Mouse (Mus musculus) liver, embryonic 13.5 days (tissue): ENCODE measurements around the gene Pygb. TPM values are rescaled to one million over a fixed set of nuclear protein-coding genes. Genes with fewer than 3 reads are reported as not detected.

ENCODE experiments used
- ATAC-seq: fragments of 200-750 bp; cut with Nextera tagmentation; 2 replicates; pipeline ENCODE4 v1.8.0; 2017; ENCODE audit warnings: low read depth, mild to moderate bottlenecking, moderate number of reproducible peaks, moderate library complexity
- DNase-seq: peaks from one replicate; pipeline ENCODE4 v3.0.0; 2022
- H3K27ac ChIP-seq: fragments of 300-500 bp; sonication (generic); 2 replicates; pipeline ENCODE4 v1.5.1; 2015; ENCODE audit warnings: moderate library complexity, mild to moderate bottlenecking, inconsistent platforms
- H3K27me3 ChIP-seq: fragments of 300-500 bp; sonication (generic); 2 replicates; pipeline ENCODE4 v1.6.1; 2015; ENCODE audit warnings: mild to moderate bottlenecking, inconsistent platforms
- H3K36me3 ChIP-seq: fragments of 300-500 bp; sonication (generic); 2 replicates; pipeline ENCODE4 v1.6.1; 2015; ENCODE audit warnings: mild to moderate bottlenecking, inconsistent platforms
- H3K4me1 ChIP-seq: fragments of 300-500 bp; sonication (generic); replicated peaks from 2 replicates; pipeline ENCODE4 v1.6.1; 2015; ENCODE audit warnings: inconsistent platforms
- H3K4me2 ChIP-seq: fragments of 300-500 bp; sonication (generic); 2 replicates; pipeline ENCODE4 v1.6.1; 2015; ENCODE audit warnings: inconsistent platforms, mild to moderate bottlenecking, moderate library complexity
- H3K4me3 ChIP-seq: fragments of 300-500 bp; sonication (generic); replicated peaks from 2 replicates; pipeline ENCODE4 v1.5.1; 2015; ENCODE audit warnings: mild to moderate bottlenecking, inconsistent platforms
- H3K9ac ChIP-seq: fragments of 300-500 bp; sonication (generic); 2 replicates; pipeline ENCODE4 v1.6.1; 2015; ENCODE audit warnings: mild to moderate bottlenecking, inconsistent platforms
- H3K9me3 ChIP-seq: fragments of 300-500 bp; sonication (generic); replicated peaks from 2 replicates; pipeline ENCODE4 v1.6.1; 2016; ENCODE audit warnings: inconsistent platforms
- WGBS: fragments of 180-500 bp; shearing (Covaris S2); methylation state at CpG from one replicate; pipeline ENCODE4 v1.1.7; 2015; ENCODE audit not compliant: insufficient replicate concordance; 5-methylcytosine and 5-hydroxymethylcytosine counted together
- polyA plus RNA-seq: library from polyadenylated mRNA; unstranded; fragments of >200 nt; fragmentation: Nextera tagmentation; extraction: Ambion mirVana; gene quantifications from 2 replicates; pipeline ENCODE4 v1.2.1, GENCODE M21; 2015

Pygb gene
- polyA plus RNA-seq, 1 experiment from 2014 or later: 22.9 TPM

DNA sequence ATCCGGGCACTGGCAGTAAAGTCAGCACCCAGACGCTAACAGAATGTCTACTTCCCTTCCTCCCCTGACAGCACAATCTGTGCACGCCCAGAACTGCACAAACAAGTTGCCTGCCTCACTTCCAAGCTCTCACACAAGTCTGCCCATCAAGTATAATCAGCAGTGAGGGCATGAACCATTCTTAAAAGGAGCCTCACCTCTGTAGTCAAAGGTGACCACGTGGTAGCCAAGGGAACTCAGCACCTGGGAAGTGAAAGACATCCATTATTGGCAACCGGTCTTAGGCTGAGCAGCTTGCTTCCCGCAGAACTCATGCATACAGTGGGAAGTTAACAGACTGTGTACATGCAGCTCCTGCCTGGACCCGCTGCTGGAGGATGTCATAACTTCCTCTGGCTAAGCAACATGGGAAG is 55.5 kb downstream of the Pygb start:
- Histone ChIP-seq H3K27me3 (no peaks in the 10 kb centered on the region), H3K4me3 (no peak overlapping the region), H3K9ac (no peak overlapping the region), H3K27ac (no peak overlapping the region), H3K9me3 (no peaks in the 10 kb centered on the region), H3K36me3 (peaks cover 4% of the 10 kb centered on the region; the same call in 1 of the 2 replicates), H3K4me1 (no peaks in the 10 kb centered on the region; the same call in none of the 2 replicates), H3K4me2 (no peak overlapping the region)
- no peak for DNase-seq
- 65% methylated on average over 7 of the region's 7 CpGs for WGBS
- ATAC-seq: no peak

DNA sequence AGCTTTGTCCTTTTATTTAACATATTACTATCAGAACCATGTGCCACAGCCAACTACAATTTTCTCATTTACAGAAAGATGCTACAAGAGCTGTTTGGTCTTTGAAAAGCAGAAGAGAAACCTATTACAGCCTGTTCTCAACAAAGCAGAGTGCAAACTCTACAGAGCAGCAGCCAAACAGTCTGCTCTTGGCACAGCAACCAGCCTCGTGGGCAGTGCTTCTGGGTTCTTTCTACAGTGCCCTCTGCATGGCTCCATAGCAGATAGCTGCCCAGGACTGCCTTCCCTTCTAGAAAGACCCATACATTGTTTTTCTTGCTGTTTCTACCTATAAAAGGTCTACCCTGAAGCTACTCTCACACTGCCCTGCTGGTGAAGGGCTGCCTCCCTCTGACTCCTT is 58.3 kb downstream of the Pygb start:
- Histone ChIP-seq H3K4me3 (no peak overlapping the region), H3K36me3 (no peaks in the 10 kb centered on the region), H3K27me3 (no peaks in the 10 kb centered on the region), H3K27ac (no peak overlapping the region), H3K9ac (no peak overlapping the region), H3K4me2 (no peak overlapping the region), H3K4me1 (no peaks in the 10 kb centered on the region), H3K9me3 (no peaks in the 10 kb centered on the region)
- DNase-seq (no peak), ATAC-seq (no peak)
- WGBS: 58% methylated on average over 1 of the region's 1 CpGs

DNA sequence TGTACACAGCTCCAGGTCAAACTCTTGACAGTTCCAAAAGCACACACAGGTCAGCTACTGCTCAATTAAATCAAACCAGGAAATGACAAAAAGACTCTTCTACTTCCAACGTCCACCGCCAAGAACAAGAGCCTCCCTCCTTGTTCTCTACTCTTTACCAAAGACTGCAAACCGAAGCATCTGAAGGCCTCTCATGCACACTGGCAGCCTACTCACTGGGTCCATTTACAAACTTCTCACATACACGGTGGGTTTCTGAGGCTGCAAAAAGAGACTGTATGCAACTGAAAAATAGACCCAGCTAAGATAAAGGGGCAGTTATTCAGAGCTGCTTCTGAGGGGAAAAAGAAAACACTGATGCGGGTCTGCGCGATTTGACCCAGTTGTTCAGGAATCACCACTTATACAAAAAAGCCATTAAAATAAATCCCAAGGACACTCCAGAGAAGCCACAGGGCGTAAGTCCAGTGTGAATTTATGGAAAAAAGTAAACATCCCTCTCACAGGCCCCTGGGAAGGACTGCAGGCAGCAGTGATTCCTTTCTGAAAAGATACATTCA is 61.0 kb downstream of the Pygb start:
- H3K27ac ChIP-seq: no peak overlapping the region
- H3K4me2 ChIP-seq: no peak overlapping the region
- no peak overlapping the region for H3K9ac ChIP-seq
- H3K36me3 ChIP-seq: no peaks in the 10 kb centered on the region
- ATAC-seq: no peak
- H3K9me3 ChIP-seq: no peaks in the 10 kb centered on the region
- DNase-seq: no peak
- no peak overlapping the region for H3K4me3 ChIP-seq
- 86% methylated on average over 8 of the region's 8 CpGs for WGBS
- no peaks in the 10 kb centered on the region for H3K4me1 ChIP-seq
- no peaks in the 10 kb centered on the region for H3K27me3 ChIP-seq

DNA sequence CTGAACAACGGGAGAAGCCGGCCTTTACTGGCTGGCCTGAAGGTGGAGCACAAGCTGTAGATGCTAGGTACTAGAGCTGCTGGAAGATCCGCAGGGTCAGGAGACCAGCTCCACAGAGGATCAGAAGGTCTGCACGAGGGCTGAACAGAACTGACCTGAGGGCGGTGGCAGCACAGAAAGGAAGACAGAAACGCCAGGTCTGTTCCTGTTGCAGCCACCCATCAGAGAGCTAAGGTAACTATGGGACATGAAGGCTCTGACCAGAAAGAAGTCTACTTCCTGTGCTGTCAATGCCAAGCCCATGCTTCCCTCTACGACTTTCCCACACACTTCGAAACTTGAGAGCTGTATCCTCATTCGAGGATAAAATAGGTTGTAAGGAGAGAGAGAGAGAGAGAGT is 64.7 kb downstream of the Pygb start:
- Histone ChIP-seq H3K27me3 (no peaks in the 10 kb centered on the region), H3K4me1 (peaks cover 6% of the 10 kb centered on the region), H3K4me2 (no peak overlapping the region), H3K9ac (no peak overlapping the region), H3K4me3 (no peak overlapping the region), H3K36me3 (no peaks in the 10 kb centered on the region), H3K27ac (no peak overlapping the region), H3K9me3 (no peaks in the 10 kb centered on the region)
- ATAC-seq (no peak), DNase-seq (no peak)
- 47% methylated on average over 9 of the region's 9 CpGs for WGBS

DNA sequence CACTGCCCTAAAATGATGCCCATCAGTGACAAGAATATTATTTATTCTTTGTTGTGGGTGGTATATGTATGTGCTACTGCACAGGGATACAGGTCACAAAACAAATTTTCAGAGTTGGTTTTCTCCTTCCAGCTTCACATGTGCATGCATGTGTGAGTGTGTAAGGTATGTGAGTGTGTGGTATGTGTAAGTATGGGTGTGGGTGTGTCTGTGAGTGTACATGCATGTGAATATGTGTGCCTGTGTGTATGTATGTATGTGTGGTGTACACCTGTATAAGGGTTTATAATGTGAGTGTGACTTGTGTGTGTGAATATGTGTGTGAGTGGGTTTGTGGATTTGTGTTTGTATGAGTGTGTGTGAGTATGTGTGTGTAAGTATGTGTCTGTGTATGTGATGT is 68.7 kb downstream of the Pygb start:
- no peak for ATAC-seq
- no peaks in the 10 kb centered on the region for H3K27me3 ChIP-seq
- H3K9me3 ChIP-seq: no peaks in the 10 kb centered on the region
- H3K9ac ChIP-seq: no peak overlapping the region
- no peak for DNase-seq
- H3K36me3 ChIP-seq: no peaks in the 10 kb centered on the region
- no peak overlapping the region for H3K4me3 ChIP-seq
- H3K27ac ChIP-seq: no peak overlapping the region
- H3K4me1 ChIP-seq: peaks cover 6% of the 10 kb centered on the region
- no peak overlapping the region for H3K4me2 ChIP-seq

DNA sequence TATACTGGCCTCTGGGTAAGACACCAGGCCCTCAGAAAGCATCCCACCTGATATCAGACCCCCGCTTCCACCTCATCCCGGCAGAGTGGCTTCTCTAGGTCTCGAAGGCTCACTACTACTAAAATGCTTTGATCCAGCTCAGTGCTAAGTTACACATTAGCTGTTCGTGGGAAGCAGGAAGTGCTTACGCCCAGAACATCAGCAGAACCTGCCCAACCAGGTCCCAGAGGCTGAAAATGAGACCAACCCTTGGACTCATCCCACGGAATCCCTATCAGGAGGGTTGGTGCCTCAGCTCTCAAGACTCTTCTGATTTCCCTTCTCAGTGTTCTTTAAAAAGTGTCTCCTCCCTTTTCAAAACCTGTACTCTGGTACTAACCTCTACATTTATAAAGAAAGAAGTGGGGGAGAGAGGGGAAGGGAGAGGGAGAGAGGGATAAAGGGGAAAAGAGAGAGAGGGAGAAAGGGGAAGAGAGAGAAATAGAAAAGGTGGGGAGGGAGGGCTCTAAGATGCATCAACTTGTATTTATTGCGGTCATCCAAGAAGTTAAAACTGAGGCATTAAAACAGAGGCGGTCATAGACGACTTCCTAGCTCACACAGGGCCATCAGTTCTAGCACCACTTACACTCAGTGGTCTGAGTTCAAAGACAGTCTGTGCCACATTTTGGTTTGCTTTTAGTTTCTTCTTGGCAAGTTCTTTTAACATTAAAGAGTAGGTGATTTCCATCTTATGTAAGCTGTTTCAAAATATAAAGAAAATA is 72.4 kb downstream of the Pygb start:
- Histone ChIP-seq H3K4me2 (no peak overlapping the region), H3K27ac (no peak overlapping the region), H3K36me3 (no peaks in the 10 kb centered on the region), H3K4me3 (no peak overlapping the region), H3K9ac (no peak overlapping the region), H3K4me1 (peaks cover 6% of the 10 kb centered on the region), H3K9me3 (no peaks in the 10 kb centered on the region), H3K27me3 (no peaks in the 10 kb centered on the region)
- 70% methylated on average over 9 of the region's 9 CpGs for WGBS
- ATAC-seq (peak; percentile 34; the same call in 1 of the 2 replicates), DNase-seq (no peak)

DNA sequence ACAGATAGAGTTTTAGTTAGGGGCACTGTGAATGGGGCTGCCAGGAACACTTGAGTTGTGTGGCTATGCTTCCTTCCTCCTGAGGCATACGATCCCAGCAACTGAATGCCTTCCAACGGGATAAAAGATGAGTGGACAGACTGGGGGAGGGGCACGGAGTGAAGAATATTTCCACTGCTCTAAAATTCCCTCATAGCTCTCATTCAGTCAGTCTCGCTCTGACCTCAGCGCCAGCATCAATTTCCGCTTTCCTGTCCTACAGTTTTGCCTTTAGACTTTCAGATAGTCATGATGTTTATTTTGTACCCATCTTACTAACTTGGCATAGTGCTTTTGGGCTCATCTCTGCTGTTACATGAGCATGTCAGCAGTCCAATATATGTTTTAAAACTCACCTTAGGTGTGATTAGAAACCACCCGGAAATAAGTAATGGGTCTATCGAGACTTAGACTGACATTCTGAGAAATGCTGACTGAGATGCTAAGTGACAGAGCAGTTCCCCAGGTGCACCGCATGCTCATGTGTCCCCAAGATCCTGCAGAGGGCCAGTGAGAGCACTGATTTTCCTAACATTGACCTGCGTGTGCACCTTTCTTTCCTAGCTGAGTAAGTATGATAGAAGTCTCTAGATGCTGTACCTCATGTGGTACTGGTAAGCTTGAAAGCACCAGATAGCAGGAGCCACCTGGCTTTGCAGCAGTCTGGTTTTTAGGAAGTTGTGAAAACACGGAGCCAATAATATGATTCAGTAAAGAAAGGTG is 73.4 kb downstream of the Pygb start:
- Histone ChIP-seq H3K4me3 (no peak overlapping the region), H3K4me2 (no peak overlapping the region), H3K27me3 (no peaks in the 10 kb centered on the region), H3K27ac (no peak overlapping the region), H3K4me1 (peaks cover 3% of the 10 kb centered on the region), H3K9me3 (no peaks in the 10 kb centered on the region), H3K36me3 (no peaks in the 10 kb centered on the region), H3K9ac (no peak overlapping the region)
- DNase-seq: no peak
- no peak for ATAC-seq
- WGBS: 71% methylated on average over 11 of the region's 11 CpGs

DNA sequence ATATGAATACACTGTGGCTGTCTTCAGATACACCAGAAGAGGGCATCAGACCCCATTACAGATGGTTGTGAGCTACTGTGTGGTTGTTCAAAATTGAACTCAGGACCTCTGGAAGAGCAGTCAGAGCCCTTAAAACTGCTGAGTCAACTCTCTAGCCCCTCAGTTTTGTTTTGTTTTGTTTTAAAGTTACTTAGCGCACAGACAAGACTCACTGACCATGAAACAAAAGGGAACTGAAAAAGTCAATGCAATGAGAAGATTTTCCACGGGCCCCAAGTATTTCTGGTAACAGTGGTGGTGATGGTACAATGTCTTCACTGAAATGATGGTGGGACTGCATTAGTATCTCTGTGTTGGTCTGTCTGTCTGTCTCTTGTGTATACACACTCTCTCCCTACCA is 74.6 kb downstream of the Pygb start:
- no peak for ATAC-seq
- H3K27ac ChIP-seq: no peak overlapping the region
- H3K4me3 ChIP-seq: no peak overlapping the region
- H3K9me3 ChIP-seq: no peaks in the 10 kb centered on the region
- WGBS: 66% methylated on average over 2 of the region's 2 CpGs
- H3K36me3 ChIP-seq: no peaks in the 10 kb centered on the region
- peaks cover 1% of the 10 kb centered on the region for H3K4me1 ChIP-seq
- DNase-seq: no peak
- no peaks in the 10 kb centered on the region for H3K27me3 ChIP-seq
- no peak overlapping the region for H3K4me2 ChIP-seq
- H3K9ac ChIP-seq: no peak overlapping the region

DNA sequence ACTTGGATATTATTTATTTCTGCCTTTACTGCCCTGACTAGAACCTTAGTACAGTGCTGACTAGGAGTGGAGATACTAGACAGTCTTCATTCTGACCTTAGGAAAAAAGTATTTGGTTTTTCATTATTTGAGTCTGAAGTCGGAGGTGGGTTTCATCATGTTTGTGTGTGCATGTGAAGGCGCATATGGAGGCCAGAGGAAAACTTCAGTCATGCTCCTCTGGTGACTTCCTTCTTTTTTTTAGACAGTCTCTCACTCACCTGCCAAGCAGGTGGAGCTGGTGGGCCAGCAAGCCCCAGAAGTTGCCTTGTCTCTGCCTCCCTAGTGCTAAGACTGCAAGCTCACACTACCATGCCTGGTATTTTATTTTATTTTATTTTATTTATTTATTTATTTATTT is 80.5 kb downstream of the Pygb start:
- ATAC-seq (no peak), DNase-seq (no peak)
- no peak overlapping the region for H3K4me2 ChIP-seq
- no peak overlapping the region for H3K9ac ChIP-seq
- H3K4me3 ChIP-seq: no peak overlapping the region
- H3K9me3 ChIP-seq: no peaks in the 10 kb centered on the region
- peaks cover 9% of the 10 kb centered on the region; the same call in 1 of the 2 replicates for H3K4me1 ChIP-seq
- no peak overlapping the region for H3K27ac ChIP-seq
- 72% methylated on average over 2 of the region's 2 CpGs for WGBS
- no peaks in the 10 kb centered on the region for H3K36me3 ChIP-seq
- no peaks in the 10 kb centered on the region for H3K27me3 ChIP-seq

DNA sequence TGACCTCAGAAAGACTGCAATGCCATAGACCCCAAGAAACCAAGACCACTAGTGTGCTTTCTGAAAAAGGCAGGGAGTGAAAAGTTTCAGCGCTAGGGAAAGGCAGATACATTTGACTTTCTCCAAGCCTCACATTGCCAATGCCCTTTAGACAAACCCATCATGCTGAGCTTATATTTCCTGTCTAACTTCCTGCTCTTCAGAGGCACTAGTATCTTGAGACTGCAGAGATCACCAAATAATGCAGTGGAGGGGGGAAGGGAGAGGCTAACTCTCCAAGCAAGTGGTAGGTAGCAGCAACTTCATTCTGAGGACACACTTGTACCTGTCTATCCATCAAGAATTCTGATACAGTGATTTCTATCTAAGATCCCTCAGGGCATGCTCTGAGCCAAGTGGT is 82.9 kb downstream of the Pygb start:
- Histone ChIP-seq H3K27me3 (no peaks in the 10 kb centered on the region), H3K27ac (no peak overlapping the region; the same call in 1 of the 2 replicates), H3K9me3 (no peaks in the 10 kb centered on the region), H3K4me3 (no peak overlapping the region), H3K36me3 (no peaks in the 10 kb centered on the region), H3K9ac (no peak overlapping the region), H3K4me1 (peaks cover 9% of the 10 kb centered on the region; the same call in 1 of the 2 replicates), H3K4me2 (no peak overlapping the region)
- DNase-seq (no peak), ATAC-seq (peak; percentile 26; the same call in 1 of the 2 replicates)
- WGBS: 18% methylated on average over 1 of the region's 1 CpGs

DNA sequence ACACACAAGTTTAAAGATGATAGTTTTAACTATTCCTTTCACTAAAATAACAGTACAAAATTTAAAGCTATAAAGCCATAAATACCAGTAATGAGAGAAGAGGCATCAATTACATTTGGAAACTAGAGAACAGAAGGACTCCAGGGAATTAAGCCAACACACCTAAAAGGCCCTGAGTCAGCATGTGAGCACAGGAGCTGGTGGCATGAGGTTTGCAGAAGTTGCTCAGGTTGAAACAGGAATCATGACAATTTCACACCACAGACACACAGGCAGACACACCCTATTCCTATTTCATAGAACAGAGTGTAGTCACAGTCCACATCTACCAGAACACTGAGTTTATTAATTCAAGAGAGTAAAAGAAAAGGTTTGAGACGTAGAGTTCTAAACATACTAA is 88.0 kb downstream of the Pygb start:
- H3K36me3 ChIP-seq: no peaks in the 10 kb centered on the region
- WGBS: 73% methylated on average over 1 of the region's 1 CpGs

More for the DNA sequence above, 88.0 kb downstream of the Pygb start:
- ATAC-seq: no peak
- Histone ChIP-seq H3K4me1 (peaks cover 11% of the 10 kb centered on the region), H3K9ac (no peak overlapping the region), H3K27me3 (no peaks in the 10 kb centered on the region), H3K27ac (no peak overlapping the region), H3K4me3 (no peak overlapping the region), H3K4me2 (no peak overlapping the region), H3K9me3 (no peaks in the 10 kb centered on the region)
- DNase-seq: no peak
